ENCODE assay signal across 8 mouse cellular contexts in genomic region chr12:98181729-98182128, GRCm38 (mm10).
A peak's percentile ranks its signal among the peaks of the same experiment; 100 is the strongest.
DNase-seq lines count a peak whose midpoint lies in the region; ATAC-seq and TF ChIP-seq lines count a peak whose summit lies in the region.

No protein-coding gene starts in this region.

- no peak overlapping the region for H3K4me3 ChIP-seq in forebrain, embryonic 10.5 days
- H3K4me3 ChIP-seq in hindbrain, embryonic 10.5 days: no peak overlapping the region
- H3K4me3 ChIP-seq in stomach, embryonic 15.5 days (replicated peaks): no peak overlapping the region

- 25% methylated on average over 9 of the region's 9 CpGs for WGBS in forebrain, embryonic 10.5 days
- WGBS in hindbrain, embryonic 10.5 days: 24% methylated on average over 9 of the region's 9 CpGs
- WGBS in stomach, embryonic 15.5 days: 10% methylated on average over 9 of the region's 9 CpGs

- H3K4me1 ChIP-seq in forebrain, embryonic 10.5 days: peaks cover 9% of the 10 kb centered on the region; the same call in 1 of the 2 replicates
- peaks cover 2% of the 10 kb centered on the region; the same call in 1 of the 2 replicates for H3K4me1 ChIP-seq in hindbrain, embryonic 10.5 days (replicated peaks)
- no peaks in the 10 kb centered on the region for H3K4me1 ChIP-seq in stomach, embryonic 15.5 days

- DNase-seq in cerebellum, adult 11-12 months: no peak
- DNase-seq in brain, embryonic 14.5 days (ENCODE audit: low read depth): peak; percentile 94
- peak; percentile 31 for DNase-seq in forebrain, embryonic 10.5 days (ENCODE audit: extremely low spot score, low spot score)
- DNase-seq in hindbrain, embryonic 10.5 days (ENCODE audit: low spot score): peak; percentile 35
- DNase-seq in layer of hippocampus, postnatal 10 days (ENCODE audit: low spot score in 2 of 2): peak; percentile 37 to 60

- ATAC-seq in cerebellum, adult (ENCODE audit: insufficient number of reproducible peaks, low FRiP score, low TSS enrichment): peak; percentile 74; the same call in 1 of the 2 replicates
- ATAC-seq in megakaryocyte-erythroid progenitor cell, adult 5-6 weeks (replicated peaks; ENCODE audit: low FRiP score, low TSS enrichment, poor library complexity, severe bottlenecking): peak; percentile 75
- ATAC-seq in stomach, embryonic 15.5 days (ENCODE audit: insufficient read depth, low FRiP score, low read depth): no peak

- peak overlapping the region; percentile 36; the same call in 1 of the 2 replicates for H3K27ac ChIP-seq in forebrain, embryonic 10.5 days
- H3K27ac ChIP-seq in hindbrain, embryonic 10.5 days: no peak overlapping the region
- no peak overlapping the region for H3K27ac ChIP-seq in stomach, embryonic 15.5 days

- 0 out of 2 replicates have a peak overlapping the region, but pooled peaks have one; percentile 2 for H3K4me2 ChIP-seq in stomach, embryonic 15.5 days

- no peak for TF ChIP-seq POLR2A in brain, embryonic 14.5 days (IDR thresholded peaks at IDR 0.05; ENCODE audit: borderline replicate concordance, extremely low read depth, insufficient read depth, insufficient read length, poor library complexity, severe bottlenecking)

- H3K36me3 ChIP-seq in forebrain, embryonic 10.5 days (replicated peaks): no peaks in the 10 kb centered on the region
- H3K36me3 ChIP-seq in hindbrain, embryonic 10.5 days: no peaks in the 10 kb centered on the region
- H3K36me3 ChIP-seq in stomach, embryonic 15.5 days: no peaks in the 10 kb centered on the region

- peak; percentile 56; the same call in 1 of the 2 replicates for TF ChIP-seq CTCF in brain, embryonic 14.5 days (IDR thresholded peaks at IDR 0.05; ENCODE audit: borderline replicate concordance, extremely low read depth, insufficient read depth, insufficient read length)

- H3K27me3 ChIP-seq in forebrain, embryonic 10.5 days (ENCODE audit: poor library complexity, severe bottlenecking): 0 out of 2 replicates have a peak, but pooled peaks cover 5% of the 10 kb centered on the region
- no peaks in the 10 kb centered on the region for H3K27me3 ChIP-seq in hindbrain, embryonic 10.5 days (ENCODE audit: insufficient read depth, poor library complexity, severe bottlenecking)
- H3K27me3 ChIP-seq in stomach, embryonic 15.5 days (replicated peaks): no peaks in the 10 kb centered on the region; the same call in 1 of the 2 replicates

- H3K9ac ChIP-seq in stomach, embryonic 15.5 days: no peak overlapping the region

- no peaks in the 10 kb centered on the region for H3K9me3 ChIP-seq in forebrain, embryonic 10.5 days
- H3K9me3 ChIP-seq in hindbrain, embryonic 10.5 days: no peaks in the 10 kb centered on the region
- H3K9me3 ChIP-seq in stomach, embryonic 15.5 days: no peaks in the 10 kb centered on the region
